In the genomic region with DNA sequence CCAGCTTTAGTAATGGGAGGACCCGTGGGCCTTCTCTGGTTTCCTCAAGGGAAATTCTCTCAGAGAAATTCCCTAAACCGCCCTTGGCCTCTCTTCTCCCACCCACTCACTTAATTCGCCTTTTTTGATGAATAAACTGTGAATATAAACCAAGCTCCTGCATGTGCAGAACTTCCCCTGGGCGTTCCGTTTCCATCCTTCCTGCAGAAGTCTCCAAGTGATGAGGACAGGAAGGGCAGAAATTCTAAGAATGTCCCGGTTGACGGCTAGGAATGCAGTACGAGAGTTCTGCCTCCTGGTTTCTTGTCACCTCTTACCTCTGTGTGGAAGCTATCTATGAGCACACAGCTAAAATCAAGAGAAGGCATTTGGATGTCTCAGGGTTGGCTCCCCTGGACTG, we compare ENCODE assay signal across 35 mouse cellular contexts. TPM values are rescaled to one million over a fixed set of nuclear protein-coding genes. Genes with fewer than 3 reads are reported as not detected.
A peak's percentile ranks its signal among the peaks of the same experiment; 100 is the strongest.
DNase-seq lines count a peak whose midpoint lies in the region; ATAC-seq and TF ChIP-seq lines count a peak whose summit lies in the region.
"Had no signal": no experiment of that assay in that cellular context is flagged by ENCODE, and none has a peak within 500 bp of the region (broad histone marks: within the 10 kb centered on the region; RNA-seq: fewer than 3 reads in every experiment).

No protein-coding gene starts in this region.

- no peak overlapping the region for H3K4me2 ChIP-seq in neural tube, embryonic 15.5 days
- H3K4me2 ChIP-seq: forebrain, embryonic 13.5 days; intestine, embryonic 15.5 days; liver, embryonic 12.5 days; midbrain, embryonic 15.5 days had no signal

- no peaks in the 10 kb centered on the region for H3K27me3 ChIP-seq in heart, adult 2 months (ENCODE audit: control insufficient read depth, insufficient read depth, low read length)
- H3K27me3 ChIP-seq in neural tube, embryonic 15.5 days (replicated peaks), result no peaks in the 10 kb centered on the region
- H3K27me3 ChIP-seq: forebrain, embryonic 13.5 days; intestine, embryonic 15.5 days; liver, embryonic 12.5 days; midbrain, embryonic 15.5 days had no signal

- WGBS in heart, adult 2 months, result 26% methylated on average over 8 of the region's 8 CpGs
- 85% methylated on average over 8 of the region's 8 CpGs for WGBS in neural tube, embryonic 15.5 days

- no peaks in the 10 kb centered on the region; the same call in 1 of the 2 replicates for H3K4me1 ChIP-seq in heart, adult 2 months (ENCODE audit: control insufficient read depth, insufficient read depth, low read length)
- H3K4me1 ChIP-seq in neural tube, embryonic 15.5 days, result no peaks in the 10 kb centered on the region
- H3K4me1 ChIP-seq: forebrain, embryonic 13.5 days; hindbrain, embryonic 10.5 days; intestine, embryonic 15.5 days; liver, embryonic 12.5 days; midbrain, embryonic 15.5 days had no signal

- intact Hi-C loops in heart, adult 2 months (cut with DNase I), result no loop called here

- no peak for TF ChIP-seq CTCF in heart, adult 2 months (IDR thresholded peaks at IDR 0.05)

- H3K27ac ChIP-seq in heart, adult 2 months, result no peak overlapping the region
- no peak overlapping the region for H3K27ac ChIP-seq in neural tube, embryonic 15.5 days (replicated peaks)
- H3K27ac ChIP-seq: forebrain, embryonic 13.5 days; heart, embryonic 10.5 days; hindbrain, embryonic 10.5 days; intestine, embryonic 15.5 days; layer of hippocampus, adult 2 months; liver, embryonic 12.5 days; midbrain, embryonic 15.5 days had no signal

- H3K36me3 ChIP-seq in heart, adult 2 months (ENCODE audit: control insufficient read depth, insufficient read depth, low read length), result no peaks in the 10 kb centered on the region
- H3K36me3 ChIP-seq in neural tube, embryonic 15.5 days, result no peaks in the 10 kb centered on the region
- H3K36me3 ChIP-seq: heart, embryonic 10.5 days; hindbrain, embryonic 10.5 days; intestine, embryonic 15.5 days; liver, embryonic 12.5 days; midbrain, embryonic 15.5 days had no signal

- 0 out of 2 replicates have a peak, but pooled peaks have one; percentile 48 for TF ChIP-seq EP300 in heart, adult 2 months (IDR thresholded peaks at IDR 0.05; ENCODE audit: insufficient read depth, low read depth, low read length)

- no peaks in the 10 kb centered on the region for H3K9me3 ChIP-seq in neural tube, embryonic 15.5 days (replicated peaks)
- H3K9me3 ChIP-seq: forebrain, embryonic 13.5 days; heart, embryonic 10.5 days; hindbrain, embryonic 10.5 days; intestine, embryonic 15.5 days; liver, embryonic 12.5 days; midbrain, embryonic 15.5 days had no signal

- H3K79me2 ChIP-seq in heart, adult 2 months (replicated peaks; ENCODE audit: control insufficient read depth, insufficient read depth, low read length), result no peaks in the 10 kb centered on the region

- no peak for ATAC-seq in neural tube, embryonic 15.5 days (ENCODE audit: low FRiP score)
- ATAC-seq: CD4-positive, CD25-positive, alpha-beta regulatory T cell, adult 4 months; forebrain, embryonic 13.5 days; hindbrain, embryonic 16.5 days; intestine, embryonic 15.5 days; liver, embryonic 12.5 days; midbrain, embryonic 15.5 days; Patski had no signal

- TF ChIP-seq POLR2A in heart, adult 2 months (IDR thresholded peaks at IDR 0.05; ENCODE audit: insufficient read depth, low read depth, low read length), result no peak

- peak in 1 of 2 experiments; percentile 9 for DNase-seq in heart, adult 2 months
- no peak for DNase-seq in heart, postnatal 4 days
- DNase-seq in neural tube, embryonic 10.5 days (ENCODE audit: extremely low spot score, low spot score), result peak; percentile 8
- DNase-seq in kidney, postnatal 14 days, result peak; percentile 43
- no peak for DNase-seq in MN1 (ENCODE audit: low spot score)
- no peak for DNase-seq in natural killer cell, adult 2 months (ENCODE audit: low spot score in 2 of 2)
- DNase-seq: adrenal gland, postnatal 10 days; cerebellum, adult 2 months; cerebellum, postnatal 36 days; embryo, embryonic 11 days; gastrocnemius, postnatal 36 days; lung, adult 2 months; lung, postnatal 4 days; right cerebral cortex, adult 18-20 months; right cerebral cortex, postnatal 4 days; thymus, adult 18-20 months had no signal

- no peak overlapping the region for H3K9ac ChIP-seq in heart, adult 2 months (ENCODE audit: low read depth, low read length)
- H3K9ac ChIP-seq in neural tube, embryonic 15.5 days (replicated peaks), result no peak overlapping the region
- H3K9ac ChIP-seq: forebrain, embryonic 13.5 days; intestine, embryonic 15.5 days; liver, embryonic 12.5 days; midbrain, embryonic 15.5 days had no signal

- no peak overlapping the region for H3K4me3 ChIP-seq in heart, adult 2 months
- H3K4me3 ChIP-seq in neural tube, embryonic 15.5 days (replicated peaks), result no peak overlapping the region
- H3K4me3 ChIP-seq: forebrain, embryonic 13.5 days; heart, embryonic 10.5 days; hindbrain, embryonic 10.5 days; intestine, embryonic 15.5 days; layer of hippocampus, adult 2 months; liver, embryonic 12.5 days; midbrain, embryonic 15.5 days had no signal

RNA-seq across cellular contexts. Expression of a gene that starts 25.9 kb away (rescaled TPM):
- not detected for total RNA-seq in heart, adult 2 months (2021)
- polyA plus RNA-seq in heart, adult 2 months (2012; rRNA removed), result 0.23 TPM in 1 of 2 replicates, not detected in the other
- total RNA-seq in heart, postnatal 4 days (2021), result not detected
- polyA plus RNA-seq in neural tube, embryonic 15.5 days (2015; fragmentation: Nextera tagmentation; extraction: Ambion mirVana), result not detected in 2 replicates
- total RNA-seq: adrenal gland, postnatal 10 days; gastrocnemius, adult 18-20 months; gastrocnemius, postnatal 36 days; layer of hippocampus, adult 2 months; layer of hippocampus, postnatal 25 days; left cerebral cortex, postnatal 10 days had no signal
- polyA plus RNA-seq: CD4-positive, CD25-positive, alpha-beta regulatory T cell, adult 4 months; cerebellum, adult 2 months; embryonic facial prominence, embryonic 14.5 days; forebrain, embryonic 13.5 days; heart, embryonic 10.5 days; heart, postnatal 0 days; hindbrain, embryonic 10.5 days; hindbrain, embryonic 16.5 days; intestine, embryonic 15.5 days; limb, embryonic 11.5 days; liver, embryonic 12.5 days; lung, adult 2 months; midbrain, embryonic 15.5 days; neural tube, embryonic 14.5 days; Patski; stomach, embryonic 16.5 days had no signal

Comparison
In these comparisons a context has a peak if more than half of its experiments do, and no peak if none do; other contexts are left out.
1. DNase-seq: peak in neural tube, embryonic 10.5 days (single experiment) and kidney, postnatal 14 days (single experiment); none in heart, postnatal 4 days (single experiment), MN1 (single experiment) and natural killer cell, adult 2 months (0 of 2).